Mouse (Mus musculus): Measurements from ENCODE around the gene Pax2.

GRCm38 (mm10) chr19:44708885-44709284 lies 47.0 kb upstream of the Pax2 start:
- TF ChIP-seq CTCF (IDR thresholded peaks at IDR 0.05; ENCODE audit: low read depth) = no peak
- TF ChIP-seq EP300 (IDR thresholded peaks at IDR 0.05; ENCODE audit: low read depth) = no peak
